25 mouse cellular contexts compared by ENCODE assay signal in genomic region chr12:4694534-4694933, GRCm38 (mm10). TPM values are rescaled to one million over a fixed set of nuclear protein-coding genes. Genes with fewer than 3 reads are reported as not detected.
"Had no signal": no experiment of that assay in that cellular context is flagged by ENCODE, and none has a peak within 500 bp of the region (broad histone marks: within the 10 kb centered on the region; RNA-seq: fewer than 3 reads in every experiment).

No protein-coding gene starts in this region.

- H3K4me3 ChIP-seq: embryonic facial prominence, embryonic 10.5 days; embryonic facial prominence, embryonic 12.5 days; embryonic facial prominence, embryonic 13.5 days; embryonic facial prominence, embryonic 15.5 days; erythroblast, embryonic 14.5 days; forebrain, embryonic 10.5 days; forebrain, embryonic 12.5 days; forebrain, embryonic 13.5 days; forebrain, embryonic 15.5 days; gastrocnemius, adult 2 months had no signal

- H3K9me3 ChIP-seq: embryonic facial prominence, embryonic 10.5 days; embryonic facial prominence, embryonic 12.5 days; embryonic facial prominence, embryonic 13.5 days; embryonic facial prominence, embryonic 15.5 days; forebrain, embryonic 10.5 days; forebrain, embryonic 12.5 days; forebrain, embryonic 13.5 days; forebrain, embryonic 15.5 days had no signal

- H3K9ac ChIP-seq: embryonic facial prominence, embryonic 12.5 days; embryonic facial prominence, embryonic 13.5 days; embryonic facial prominence, embryonic 15.5 days; forebrain, embryonic 12.5 days; forebrain, embryonic 13.5 days; forebrain, embryonic 15.5 days; forebrain, postnatal 0 days had no signal

- H3K36me3 ChIP-seq: embryonic facial prominence, embryonic 10.5 days; embryonic facial prominence, embryonic 12.5 days; forebrain, embryonic 15.5 days had no signal

- H3K27ac ChIP-seq: embryonic facial prominence, embryonic 10.5 days; embryonic facial prominence, embryonic 12.5 days; embryonic facial prominence, embryonic 13.5 days; embryonic facial prominence, embryonic 15.5 days; forebrain, embryonic 10.5 days; forebrain, embryonic 12.5 days; forebrain, embryonic 13.5 days; forebrain, embryonic 15.5 days; gastrocnemius, adult 2 months had no signal

- H3K4me1 ChIP-seq: embryonic facial prominence, embryonic 10.5 days; embryonic facial prominence, embryonic 12.5 days; embryonic facial prominence, embryonic 13.5 days; embryonic facial prominence, embryonic 15.5 days; forebrain, embryonic 12.5 days; forebrain, embryonic 13.5 days; forebrain, embryonic 15.5 days had no signal

- DNase-seq: cerebellum, adult 2 months; cerebellum, adult 8-10 months; cerebellum, adult 9-10 months; cerebellum, adult 9-11 months; cerebellum, postnatal 10 days; cerebellum, postnatal 14 days; cerebellum, postnatal 25 days; cerebellum, postnatal 36 days; embryo, embryonic 11 days; forebrain, postnatal 0 days; gastrocnemius, adult 2 months; gastrocnemius, postnatal 10 days; gastrocnemius, postnatal 14 days; gastrocnemius, postnatal 25 days; gastrocnemius, postnatal 36 days; heart, adult 18-20 months had no signal

- H3K27me3 ChIP-seq: embryonic facial prominence, embryonic 12.5 days; embryonic facial prominence, embryonic 13.5 days; embryonic facial prominence, embryonic 15.5 days; forebrain, embryonic 12.5 days; forebrain, embryonic 13.5 days; forebrain, embryonic 15.5 days had no signal

RNA-seq across cellular contexts. Expression of gene Fam228a, which starts 43.7 kb away (rescaled TPM):
- total RNA-seq: gastrocnemius, postnatal 36 days had no signal
- polyA plus RNA-seq: erythroblast, embryonic 14.5 days had no signal
